Mouse (Mus musculus): ENCODE measurements around the gene Rpsa. TPM values are rescaled to one million over a fixed set of nuclear protein-coding genes. Genes with fewer than 3 reads are reported as not detected.

The Rpsa gene
- total and polyA plus RNA-seq, 2 experiments from 2014 or later, result 876 to 1,524 TPM

DNA sequence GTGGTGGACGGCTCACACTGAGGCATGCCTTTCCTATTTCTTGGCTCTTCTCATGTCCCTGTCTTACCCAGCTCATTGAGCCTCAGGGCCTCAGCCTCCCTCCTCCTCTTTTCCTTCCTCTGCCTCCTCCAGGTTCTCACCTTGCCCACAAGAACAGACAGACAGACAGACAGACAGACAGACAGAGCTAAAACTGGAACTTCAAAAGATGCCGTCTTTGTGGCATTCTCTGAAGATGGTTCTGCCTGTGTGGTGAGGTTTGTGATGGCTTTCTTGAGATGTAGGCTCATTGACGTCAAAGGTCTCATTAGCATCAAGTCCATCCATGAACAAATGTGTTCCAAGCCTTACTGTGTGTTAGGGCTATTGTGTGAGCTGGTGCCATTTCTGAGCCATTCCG, 44.8 kb upstream of the Rpsa start:
- TF ChIP-seq CTCF (IDR thresholded peaks at IDR 0.05), result no peak
- Histone ChIP-seq H3K27ac (ENCODE audit: low read depth, low read length) (no peak overlapping the region), H3K9ac (replicated peaks; ENCODE audit: low read length, poor library complexity, severe bottlenecking) (no peak overlapping the region), H3K27me3 (ENCODE audit: insufficient read depth, low read length) (0 out of 2 replicates have a peak, but pooled peaks cover 3% of the 10 kb centered on the region), H3K9me3 (ENCODE audit: low read length) (no peaks in the 10 kb centered on the region), H3K4me3 (ENCODE audit: low read depth, low read length) (no peak overlapping the region), H3K4me1 (ENCODE audit: insufficient read depth, low read length) (no peaks in the 10 kb centered on the region), H3K4me2 (ENCODE audit: low read depth, low read length, poor library complexity, severe bottlenecking) (no peak overlapping the region), H3K36me3 (ENCODE audit: insufficient read depth, low read length) (no peaks in the 10 kb centered on the region)
- WGBS, result 74% methylated on average over 4 of the region's 4 CpGs
- ATAC-seq (ENCODE audit: low FRiP score) (no peak), DNase-seq (ENCODE audit: low spot score) (no peak)

DNA sequence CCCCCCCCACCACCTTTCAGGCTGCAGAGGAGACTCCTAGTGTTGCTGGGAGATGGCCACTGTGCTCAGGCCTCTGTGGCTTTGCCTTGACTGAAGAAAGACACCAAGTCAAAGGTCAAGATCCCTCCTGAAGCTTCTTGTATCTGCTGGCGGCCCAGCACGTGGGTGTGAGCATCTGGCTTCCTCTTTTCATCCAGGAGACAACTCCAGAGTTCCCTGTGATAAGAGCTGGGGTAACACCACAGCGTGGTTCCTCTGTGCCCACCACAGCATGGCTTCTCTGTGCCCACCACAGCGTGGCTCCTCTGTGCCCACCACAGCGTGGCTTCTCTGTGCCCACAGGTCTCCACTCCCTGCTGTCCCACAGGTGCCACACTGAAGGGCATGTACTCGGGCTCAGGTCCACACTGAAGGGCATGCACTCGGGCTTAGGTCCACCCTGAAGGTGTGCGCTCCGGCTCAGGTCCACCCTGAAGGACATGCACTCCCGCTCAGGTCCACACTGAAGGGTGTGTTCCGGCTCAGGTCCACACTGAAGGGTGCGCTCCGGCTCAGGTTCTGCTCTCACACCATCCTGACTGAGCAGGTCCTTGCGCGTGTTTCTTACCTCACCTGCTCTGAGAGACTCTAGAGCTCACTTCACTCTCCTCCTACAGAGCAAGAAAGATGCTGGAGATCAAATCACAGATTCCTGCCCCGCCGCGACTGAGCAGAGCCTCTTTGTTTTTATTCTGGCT, 44.2 kb upstream of the Rpsa start:
- DNase-seq (ENCODE audit: low spot score) (no peak), ATAC-seq (ENCODE audit: low FRiP score) (no peak)
- Histone ChIP-seq H3K4me1 (ENCODE audit: insufficient read depth, low read length) (no peaks in the 10 kb centered on the region), H3K36me3 (ENCODE audit: insufficient read depth, low read length) (no peaks in the 10 kb centered on the region), H3K4me2 (ENCODE audit: low read depth, low read length, poor library complexity, severe bottlenecking) (no peak overlapping the region), H3K9me3 (ENCODE audit: low read length) (no peaks in the 10 kb centered on the region), H3K4me3 (ENCODE audit: low read depth, low read length) (no peak overlapping the region), H3K9ac (replicated peaks; ENCODE audit: low read length, poor library complexity, severe bottlenecking) (no peak overlapping the region), H3K27ac (ENCODE audit: low read depth, low read length) (no peak overlapping the region), H3K27me3 (ENCODE audit: insufficient read depth, low read length) (0 out of 2 replicates have a peak, but pooled peaks cover 3% of the 10 kb centered on the region)
- WGBS, result 80% methylated on average over 18 of the region's 18 CpGs
- TF ChIP-seq CTCF (IDR thresholded peaks at IDR 0.05), result no peak

- no peaks in the 10 kb centered on the region for H3K36me3 ChIP-seq (ENCODE audit: insufficient read depth, low read length)
- no peak for DNase-seq (ENCODE audit: low spot score)
- H3K9me3 ChIP-seq (ENCODE audit: low read length), result no peaks in the 10 kb centered on the region
- no peak overlapping the region for H3K9ac ChIP-seq (replicated peaks; ENCODE audit: low read length, poor library complexity, severe bottlenecking)
- H3K27ac ChIP-seq (ENCODE audit: low read depth, low read length), result no peak overlapping the region
- 80% methylated on average over 9 of the region's 9 CpGs for WGBS
- no peak for TF ChIP-seq CTCF (IDR thresholded peaks at IDR 0.05)
- H3K4me2 ChIP-seq (ENCODE audit: low read depth, low read length, poor library complexity, severe bottlenecking), result no peak overlapping the region
- no peaks in the 10 kb centered on the region for H3K4me1 ChIP-seq (ENCODE audit: insufficient read depth, low read length)
- 0 out of 2 replicates have a peak, but pooled peaks cover 3% of the 10 kb centered on the region for H3K27me3 ChIP-seq (ENCODE audit: insufficient read depth, low read length)
- ATAC-seq (ENCODE audit: low FRiP score), result no peak
- no peak overlapping the region for H3K4me3 ChIP-seq (ENCODE audit: low read depth, low read length)
Observed at GRCm38 (mm10) chr9:120084406-120084805, 43.1 kb upstream of the Rpsa start.

GRCm38 (mm10) chr9:120089125-120089524, 38.4 kb upstream of the Rpsa start:
- Histone ChIP-seq H3K4me2 (ENCODE audit: low read depth, low read length, poor library complexity, severe bottlenecking) (no peak overlapping the region), H3K27me3 (ENCODE audit: insufficient read depth, low read length) (0 out of 2 replicates have a peak, but pooled peaks cover 3% of the 10 kb centered on the region), H3K4me3 (ENCODE audit: low read depth, low read length) (no peak overlapping the region), H3K9me3 (ENCODE audit: low read length) (no peaks in the 10 kb centered on the region), H3K36me3 (ENCODE audit: insufficient read depth, low read length) (no peaks in the 10 kb centered on the region), H3K27ac (ENCODE audit: low read depth, low read length) (no peak overlapping the region), H3K4me1 (ENCODE audit: insufficient read depth, low read length) (no peaks in the 10 kb centered on the region), H3K9ac (replicated peaks; ENCODE audit: low read length, poor library complexity, severe bottlenecking) (no peak overlapping the region)
- 90% methylated on average over 7 of the region's 7 CpGs for WGBS
- DNase-seq (ENCODE audit: low spot score), result no peak
- no peak for ATAC-seq (ENCODE audit: low FRiP score)
- no peak for TF ChIP-seq CTCF (IDR thresholded peaks at IDR 0.05)

GRCm38 (mm10) chr9:120091086-120091485, 36.4 kb upstream of the Rpsa start:
- ATAC-seq (ENCODE audit: low FRiP score), result no peak
- WGBS, result 82% methylated on average over 10 of the region's 10 CpGs

GRCm38 (mm10) chr9:120091696-120092238, 35.7 kb upstream of the Rpsa start, which contains the start of gene Ccr8:
Ccr8 (plus strand) TSS chr9:120092114.
- Histone ChIP-seq H3K4me2 (ENCODE audit: low read depth, low read length, poor library complexity, severe bottlenecking) (no peak within 1 kb of the TSS), H3K9me3 (ENCODE audit: low read length) (no peaks in the 10 kb centered on the region), H3K27ac (ENCODE audit: low read depth, low read length) (no peak within 1 kb of the TSS), H3K9ac (replicated peaks; ENCODE audit: low read length, poor library complexity, severe bottlenecking) (no peak within 1 kb of the TSS), H3K4me1 (ENCODE audit: insufficient read depth, low read length) (no peaks in the 10 kb centered on the region), H3K27me3 (ENCODE audit: insufficient read depth, low read length) (no peaks in the 10 kb centered on the region), H3K4me3 (ENCODE audit: low read depth, low read length) (no peak within 1 kb of the TSS), H3K36me3 (ENCODE audit: insufficient read depth, low read length) (no peaks in the 10 kb centered on the region)
- DNase-seq (ENCODE audit: low spot score), result no peak
- no peak for ATAC-seq (ENCODE audit: low FRiP score)
- no peak for TF ChIP-seq CTCF (IDR thresholded peaks at IDR 0.05)
- WGBS, result 80% methylated on average over 5 of the region's 5 CpGs

More at GRCm38 (mm10) chr9:120091086-120091485, 36.4 kb upstream of the Rpsa start:
- Histone ChIP-seq H3K4me3 (ENCODE audit: low read depth, low read length) (no peak overlapping the region), H3K4me1 (ENCODE audit: insufficient read depth, low read length) (no peaks in the 10 kb centered on the region), H3K36me3 (ENCODE audit: insufficient read depth, low read length) (no peaks in the 10 kb centered on the region), H3K9me3 (ENCODE audit: low read length) (no peaks in the 10 kb centered on the region), H3K4me2 (ENCODE audit: low read depth, low read length, poor library complexity, severe bottlenecking) (no peak overlapping the region), H3K9ac (replicated peaks; ENCODE audit: low read length, poor library complexity, severe bottlenecking) (no peak overlapping the region), H3K27me3 (ENCODE audit: insufficient read depth, low read length) (no peaks in the 10 kb centered on the region), H3K27ac (ENCODE audit: low read depth, low read length) (no peak overlapping the region)
- no peak for DNase-seq (ENCODE audit: low spot score)
- no peak for TF ChIP-seq CTCF (IDR thresholded peaks at IDR 0.05)

All from midbrain, postnatal 0 days (tissue).